Mouse (Mus musculus) cerebellum, postnatal 10 days (tissue): ENCODE results near the gene Morc4.

Experiments
- DNase-seq, 2 experiments: peaks; one replicate each; pipeline ENCODE4 v3.0.0; 2021; ENCODE audit warnings: mixed read lengths in 2 of 2

Gene Morc4

GRCm38 (mm10) chrX:139870938-139871791 is at the start of gene Morc4:
Gene Morc4, minus strand, starts transcription at chrX:139871677.
- DNase-seq, result peak; percentile 80 to 86

GRCm38 (mm10) chrX:139920572-139920971 is 49.1 kb upstream of the Morc4 start:
- no peak for DNase-seq

- no peak for DNase-seq
These were observed 19.9 kb upstream of the Morc4 start for GRCm38 (mm10) chrX:139891387-139891786.

DNA sequence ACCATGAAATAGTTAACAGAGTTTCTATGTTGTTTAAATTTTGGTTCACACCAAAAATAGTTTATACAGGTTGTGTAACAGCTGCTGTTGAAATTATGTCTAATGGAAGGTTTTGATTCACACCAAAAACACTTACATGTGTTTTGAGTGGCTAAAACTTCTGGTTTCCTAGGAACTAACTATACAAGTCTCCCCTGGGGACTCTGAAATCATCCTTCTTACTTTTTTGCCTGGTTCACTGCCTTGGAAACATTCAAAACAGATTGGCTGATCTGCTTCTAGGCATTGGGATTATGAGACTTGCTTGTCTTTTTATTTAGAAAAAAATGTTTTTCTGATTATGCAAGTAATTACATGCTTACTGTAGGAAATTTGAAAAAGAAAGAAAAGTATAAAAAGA is 11.7 kb upstream of the Morc4 start:
- DNase-seq, result no peak

GRCm38 (mm10) chrX:139877936-139878335 is 6.5 kb upstream of the Morc4 start:
- peak in 1 of 2 experiments; percentile 4 for DNase-seq

GRCm38 (mm10) chrX:139877105-139877504 is 5.6 kb upstream of the Morc4 start:
- DNase-seq, result no peak

- DNase-seq, result peak; percentile 8 to 34
These were observed 1.2 kb downstream of the Morc4 start for GRCm38 (mm10) chrX:139870300-139870711.

DNA sequence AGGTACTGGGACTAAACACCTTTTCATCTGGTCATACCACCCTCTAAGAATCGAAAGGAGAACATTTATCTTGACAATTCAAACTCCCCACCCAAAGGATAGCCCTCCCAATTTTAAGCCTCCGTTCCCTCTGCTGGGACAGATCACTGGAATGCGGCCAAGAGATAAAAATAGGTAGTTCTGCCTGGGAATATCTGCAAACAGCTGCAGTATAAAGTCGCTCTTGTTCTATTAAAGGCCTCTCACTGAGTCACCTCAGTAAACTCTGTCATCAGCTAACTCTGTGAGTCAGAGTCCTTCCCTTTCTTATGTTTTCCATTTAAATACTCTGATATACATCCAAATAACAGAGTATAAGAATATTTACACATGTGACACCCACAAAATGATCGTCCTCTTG is 12.1 kb downstream of the Morc4 start:
- no peak for DNase-seq

DNA sequence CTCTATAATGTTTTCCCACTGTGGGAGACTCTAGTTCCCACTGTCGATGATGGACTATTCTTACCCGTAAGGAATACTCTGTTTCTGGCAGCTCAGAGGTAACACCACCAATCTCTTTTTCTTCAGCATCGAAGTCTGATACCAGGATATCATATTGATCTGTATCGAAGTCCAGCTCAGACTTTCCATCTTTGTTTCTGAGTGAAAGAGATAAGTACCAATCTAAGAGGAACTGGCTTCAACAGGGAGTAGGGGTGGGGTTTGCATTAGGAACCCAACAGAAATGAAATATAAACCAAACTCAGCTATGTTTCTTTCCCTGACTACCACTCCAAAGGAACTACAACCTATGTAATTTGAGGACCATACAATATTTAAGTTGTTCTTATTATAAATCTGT is 16.7 kb downstream of the Morc4 start:
- no peak for DNase-seq

- DNase-seq, result no peak
These were observed 30.4 kb downstream of the Morc4 start for GRCm38 (mm10) chrX:139841091-139841490.

GRCm38 (mm10) chrX:139839057-139839456 is 32.4 kb downstream of the Morc4 start:
- DNase-seq, result peak; percentile 12

GRCm38 (mm10) chrX:139832464-139832863 is 39.0 kb downstream of the Morc4 start:
- DNase-seq, result peak; percentile 64 to 67

GRCm38 (mm10) chrX:139828363-139829092 is 42.9 kb downstream of the Morc4 start:
- no peak for DNase-seq

GRCm38 (mm10) chrX:139826926-139827325 is 44.6 kb downstream of the Morc4 start:
- no peak for DNase-seq

DNA sequence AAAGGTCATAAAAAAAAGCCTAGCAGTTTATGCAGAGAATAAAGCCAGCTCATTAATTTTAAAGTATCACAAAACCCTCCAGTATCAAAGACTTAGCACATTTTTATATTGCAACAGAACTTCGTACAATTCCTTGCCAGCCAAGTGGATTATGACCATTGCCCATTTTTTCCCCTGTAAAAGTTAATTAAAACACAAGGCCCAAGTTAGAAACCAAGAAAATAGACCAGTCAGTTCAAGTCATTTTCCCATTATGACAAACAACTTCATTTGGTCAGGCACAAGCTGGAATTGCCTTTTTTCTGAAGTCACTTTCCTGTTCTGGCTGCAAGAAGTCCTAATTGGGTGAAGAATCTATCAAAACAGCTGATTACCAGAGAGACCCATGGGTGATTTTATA is 46.1 kb downstream of the Morc4 start:
- DNase-seq, result no peak

DNA sequence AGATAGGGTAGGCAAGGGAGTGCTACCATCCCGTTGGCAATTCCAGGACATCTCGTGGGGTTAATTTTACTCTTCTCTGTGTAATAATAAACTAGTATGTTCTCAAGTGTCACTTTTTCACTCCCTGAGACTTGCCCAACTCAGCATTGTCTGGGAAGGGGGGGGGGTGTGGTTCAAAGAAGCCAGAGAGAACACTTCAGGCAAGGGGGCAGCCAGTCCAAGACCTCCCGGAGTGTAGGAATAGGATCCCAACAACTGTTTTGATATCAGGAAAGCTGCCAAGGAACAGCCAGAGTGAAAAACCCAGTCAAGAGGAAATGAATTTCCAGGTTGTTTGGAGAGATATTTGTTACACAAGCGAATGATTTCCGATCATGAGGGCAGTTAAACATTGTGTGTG is 56.3 kb downstream of the Morc4 start:
- no peak for DNase-seq

GRCm38 (mm10) chrX:139814018-139814635 is 57.4 kb downstream of the Morc4 start:
- DNase-seq, result no peak

DNA sequence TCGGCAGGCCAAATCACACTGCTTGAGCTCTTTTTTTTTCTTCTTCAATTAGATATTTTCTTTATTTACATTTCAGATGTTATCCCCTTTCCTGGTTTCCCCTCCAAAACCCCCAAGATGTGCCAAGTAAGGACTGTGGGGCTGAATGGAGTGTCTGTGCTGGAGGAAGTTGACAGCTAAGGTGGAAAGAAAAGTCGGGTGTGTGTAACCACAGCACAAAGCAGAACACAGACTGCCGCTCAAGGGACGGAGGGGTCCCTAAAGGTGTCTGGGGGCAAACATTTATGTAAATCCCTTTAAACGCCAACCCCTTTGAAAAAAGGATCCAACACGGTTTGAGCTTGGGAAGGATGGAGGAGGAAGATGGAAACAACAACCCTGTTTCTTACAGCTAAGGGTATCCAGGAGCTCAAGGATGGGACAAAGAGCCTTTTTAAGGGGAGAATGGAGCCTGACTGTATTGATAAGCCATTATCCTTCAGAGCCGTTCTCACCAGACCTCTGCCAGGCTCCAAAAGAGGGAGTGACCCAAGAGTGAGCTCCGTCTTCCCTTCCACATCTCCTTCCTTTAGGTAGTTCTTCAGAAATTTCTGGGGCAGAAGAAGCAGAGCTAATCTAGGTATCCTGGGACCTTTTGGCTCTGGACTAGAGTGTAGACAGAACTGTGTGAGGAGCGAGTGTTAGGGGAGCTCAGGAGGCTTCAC is 58.0 kb downstream of the Morc4 start:
- no peak for DNase-seq

- DNase-seq, result no peak
These were observed 58.7 kb downstream of the Morc4 start for GRCm38 (mm10) chrX:139812636-139813298.

DNA sequence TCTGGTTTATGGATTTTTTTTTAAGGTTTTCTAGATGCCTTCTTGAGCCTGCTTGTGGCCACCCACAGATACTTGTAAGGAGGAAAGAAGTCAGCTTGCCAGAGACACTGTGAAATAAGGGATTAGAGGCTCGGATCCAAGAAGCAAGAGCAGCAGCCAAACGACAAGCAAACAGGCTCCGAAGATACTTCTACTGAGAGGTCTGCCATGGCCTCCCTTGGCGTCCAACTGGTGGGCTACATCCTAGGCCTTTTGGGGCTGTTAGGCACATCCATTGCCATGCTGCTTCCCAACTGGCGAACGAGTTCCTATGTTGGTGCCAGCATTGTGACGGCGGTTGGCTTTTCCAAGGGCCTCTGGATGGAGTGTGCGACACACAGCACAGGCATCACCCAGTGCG is 63.0 kb downstream of the Morc4 start:
- peak; percentile 74 to 85 for DNase-seq

DNA sequence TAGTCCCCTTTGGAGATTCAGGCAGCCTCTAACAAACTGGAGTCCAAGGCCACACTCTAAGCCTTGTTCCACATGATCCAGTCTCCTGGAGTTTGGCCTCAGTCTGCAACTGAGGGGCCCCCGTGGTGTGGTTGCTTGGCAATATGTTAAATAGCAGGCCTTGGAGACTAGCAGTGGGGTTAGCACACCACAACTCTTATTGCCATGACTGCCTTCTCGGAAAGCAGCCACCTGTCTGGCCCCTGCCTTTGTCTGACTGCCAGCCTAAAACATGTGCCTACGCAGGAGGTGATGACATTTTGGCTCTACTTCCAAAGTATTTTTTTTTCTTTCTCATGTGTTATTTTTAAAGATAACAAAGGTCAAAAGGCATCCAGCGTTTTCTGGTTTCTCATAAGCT is 63.4 kb downstream of the Morc4 start:
- peak; percentile 76 to 83 for DNase-seq

DNA sequence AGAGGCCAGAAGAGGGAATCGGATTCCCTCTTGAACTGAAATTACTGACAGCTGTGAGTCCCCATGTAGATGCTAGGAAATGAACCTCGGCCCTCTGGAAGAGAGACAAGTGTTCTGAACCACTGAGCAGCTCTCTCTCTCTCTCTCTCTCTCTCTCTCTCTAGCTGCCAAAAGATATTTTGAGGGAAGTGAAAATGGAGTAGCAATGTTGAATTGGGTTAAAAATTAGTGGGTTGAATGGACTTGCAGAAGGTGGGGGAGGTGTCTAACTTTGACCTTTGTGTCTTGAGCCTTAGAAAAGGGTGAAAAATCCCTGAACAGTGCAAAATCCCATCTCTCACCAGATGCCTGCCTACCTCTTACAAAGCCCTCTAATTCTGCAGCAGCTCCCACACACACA is 64.1 kb downstream of the Morc4 start:
- DNase-seq, result peak in 1 of 2 experiments; percentile 13
